Mouse (Mus musculus) macrophage (primary cell): ENCODE results near the gene Abcg5. TPM values are rescaled to one million over a fixed set of nuclear protein-coding genes. Genes with fewer than 3 reads are reported as not detected.

Experiments used
- H3K27ac ChIP-seq: fragments of 350-480 bp; formaldehyde crosslinking; 2 replicates; pipeline ENCODE4 v1.9.0; 2021
- H3K36me3 ChIP-seq: fragments of 350-480 bp; formaldehyde crosslinking; 2 replicates; pipeline ENCODE4 v1.9.0; 2021; ENCODE audit errors: inconsistent target
- H3K4me3 ChIP-seq: fragments of 350-480 bp; formaldehyde crosslinking; 2 replicates; pipeline ENCODE4 v1.9.0; 2021; ENCODE audit errors: inconsistent target
- H3K79me2 ChIP-seq: fragments of 350-480 bp; formaldehyde crosslinking; 2 replicates; pipeline ENCODE4 v1.9.0; 2021; ENCODE audit errors: inconsistent target
- WGBS: methylation state at CpG from one replicate; pipeline ENCODE4 v1.1.7; 2026; ENCODE audit warnings: inconsistent platforms; ENCODE audit not compliant: missing documents; 5-methylcytosine and 5-hydroxymethylcytosine counted together
- polyA plus RNA-seq: library from polyadenylated mRNA; stranded (reverse); fragments of 250-400 nt; gene quantifications from 3 replicates; pipeline ENCODE4 v1.2.4, GENCODE M21; 2018; ENCODE audit warnings: inconsistent platforms

Abcg5 gene
- polyA plus RNA-seq, 1 experiment from 2014 or later, result not detected

GRCm38 (mm10) chr17:84645894-84646293, 36.9 kb downstream of the Abcg5 start:
- WGBS, result 64% methylated on average over 2 of the region's 7 CpGs
- no peaks in the 10 kb centered on the region for H3K36me3 ChIP-seq
- no peak overlapping the region for H3K27ac ChIP-seq
- no peak overlapping the region for H3K4me3 ChIP-seq
- H3K79me2 ChIP-seq, result no peaks in the 10 kb centered on the region

- Histone ChIP-seq H3K36me3 (no peaks in the 10 kb centered on the region), H3K79me2 (no peaks in the 10 kb centered on the region), H3K27ac (no peak overlapping the region), H3K4me3 (no peak overlapping the region)
- 89% methylated on average over 9 of the region's 9 CpGs for WGBS
Observed at GRCm38 (mm10) chr17:84645119-84645518, 37.7 kb downstream of the Abcg5 start.

GRCm38 (mm10) chr17:84644292-84645050, 38.3 kb downstream of the Abcg5 start:
- H3K79me2 ChIP-seq, result no peaks in the 10 kb centered on the region
- WGBS, result 89% methylated on average over 15 of the region's 16 CpGs
- H3K36me3 ChIP-seq, result no peaks in the 10 kb centered on the region
- H3K27ac ChIP-seq, result no peak overlapping the region
- H3K4me3 ChIP-seq, result no peak overlapping the region

GRCm38 (mm10) chr17:84642324-84642723, 40.5 kb downstream of the Abcg5 start:
- WGBS, result 95% methylated on average over 9 of the region's 9 CpGs
- H3K4me3 ChIP-seq, result no peak overlapping the region
- H3K27ac ChIP-seq, result no peak overlapping the region
- H3K36me3 ChIP-seq, result no peaks in the 10 kb centered on the region
- no peaks in the 10 kb centered on the region for H3K79me2 ChIP-seq

GRCm38 (mm10) chr17:84641893-84642292, 40.9 kb downstream of the Abcg5 start:
- WGBS, result 58% methylated on average over 3 of the region's 3 CpGs

GRCm38 (mm10) chr17:84639796-84640378, 42.9 kb downstream of the Abcg5 start:
- Histone ChIP-seq H3K4me3 (no peak overlapping the region), H3K27ac (no peak overlapping the region), H3K79me2 (no peaks in the 10 kb centered on the region), H3K36me3 (no peaks in the 10 kb centered on the region)
- 97% methylated on average over 10 of the region's 10 CpGs for WGBS

More at GRCm38 (mm10) chr17:84641893-84642292, 40.9 kb downstream of the Abcg5 start:
- no peak overlapping the region for H3K4me3 ChIP-seq
- H3K27ac ChIP-seq, result no peak overlapping the region
- no peaks in the 10 kb centered on the region for H3K79me2 ChIP-seq
- H3K36me3 ChIP-seq, result no peaks in the 10 kb centered on the region

- no peak overlapping the region for H3K27ac ChIP-seq
- no peak overlapping the region for H3K4me3 ChIP-seq
- H3K36me3 ChIP-seq, result no peaks in the 10 kb centered on the region
- H3K79me2 ChIP-seq, result no peaks in the 10 kb centered on the region
- 84% methylated on average over 6 of the region's 6 CpGs for WGBS
Observed at GRCm38 (mm10) chr17:84637971-84638370, 44.8 kb downstream of the Abcg5 start.

GRCm38 (mm10) chr17:84636328-84636727, 46.5 kb downstream of the Abcg5 start:
- 97% methylated on average over 8 of the region's 8 CpGs for WGBS
- Histone ChIP-seq H3K36me3 (no peaks in the 10 kb centered on the region), H3K4me3 (no peak overlapping the region), H3K27ac (no peak overlapping the region), H3K79me2 (no peaks in the 10 kb centered on the region)

GRCm38 (mm10) chr17:84633443-84633842, 49.4 kb downstream of the Abcg5 start:
- no peak overlapping the region for H3K27ac ChIP-seq

GRCm38 (mm10) chr17:84631836-84632235, 51.0 kb downstream of the Abcg5 start:
- WGBS, result 61% methylated on average over 6 of the region's 6 CpGs
- Histone ChIP-seq H3K79me2 (no peaks in the 10 kb centered on the region), H3K4me3 (no peak overlapping the region), H3K27ac (no peak overlapping the region), H3K36me3 (no peaks in the 10 kb centered on the region)

More at GRCm38 (mm10) chr17:84633443-84633842, 49.4 kb downstream of the Abcg5 start:
- Histone ChIP-seq H3K79me2 (no peaks in the 10 kb centered on the region), H3K4me3 (no peak overlapping the region), H3K36me3 (no peaks in the 10 kb centered on the region)
- 10% methylated on average over 13 of the region's 13 CpGs for WGBS

GRCm38 (mm10) chr17:84628611-84629010, 54.2 kb downstream of the Abcg5 start:
- WGBS, result 93% methylated on average over 9 of the region's 9 CpGs
- Histone ChIP-seq H3K36me3 (no peaks in the 10 kb centered on the region), H3K4me3 (no peak overlapping the region), H3K79me2 (no peaks in the 10 kb centered on the region), H3K27ac (no peak overlapping the region)

GRCm38 (mm10) chr17:84627721-84628120, 55.1 kb downstream of the Abcg5 start:
- no peak overlapping the region for H3K27ac ChIP-seq
- WGBS, result 99% methylated on average over 10 of the region's 10 CpGs
- H3K4me3 ChIP-seq, result no peak overlapping the region
- H3K79me2 ChIP-seq, result no peaks in the 10 kb centered on the region
- H3K36me3 ChIP-seq, result no peaks in the 10 kb centered on the region

GRCm38 (mm10) chr17:84626857-84627305, 55.9 kb downstream of the Abcg5 start:
- Histone ChIP-seq H3K36me3 (no peaks in the 10 kb centered on the region), H3K4me3 (peak overlapping the region; percentile 30), H3K79me2 (no peaks in the 10 kb centered on the region), H3K27ac (no peak overlapping the region)
- WGBS, result 71% methylated on average over 9 of the region's 9 CpGs

- no peaks in the 10 kb centered on the region for H3K36me3 ChIP-seq
- WGBS, result 5% methylated on average over 22 of the region's 25 CpGs
- no peak within 1 kb of the TSS for H3K27ac ChIP-seq
- no peaks in the 10 kb centered on the region for H3K79me2 ChIP-seq
- H3K4me3 ChIP-seq, result peak within 1 kb of the TSS; percentile 30
Observed at GRCm38 (mm10) chr17:84626276-84626856, 56.4 kb downstream of the Abcg5 start, which contains the start of gene Dync2li1. Gene Dync2li1 (plus strand): TSS chr17:84626496.

GRCm38 (mm10) chr17:84622873-84623272, 59.9 kb downstream of the Abcg5 start:
- Histone ChIP-seq H3K79me2 (no peaks in the 10 kb centered on the region), H3K4me3 (no peak overlapping the region), H3K36me3 (no peaks in the 10 kb centered on the region), H3K27ac (no peak overlapping the region)
- 81% methylated on average over 2 of the region's 2 CpGs for WGBS
